Comparison of ENCODE assay signal across 8 mouse cellular contexts in genomic region chr7:127392251-127392824, GRCm38 (mm10). TPM values are rescaled to one million over a fixed set of nuclear protein-coding genes. Genes with fewer than 3 reads are reported as not detected.
DNase-seq lines count a peak whose midpoint lies in the region; ATAC-seq lines count a peak whose summit lies in the region.

No protein-coding gene starts in this region.

- H3K4me2 ChIP-seq in heart, embryonic 16.5 days (ENCODE audit: low read depth, low read length), result peak overlapping the region; percentile 72
- H3K4me2 ChIP-seq in intestine, embryonic 16.5 days (ENCODE audit: low read depth, low read length), result peak overlapping the region; percentile 79

- peak overlapping the region; percentile 71 for H3K4me3 ChIP-seq in heart, embryonic 16.5 days (ENCODE audit: low read length)
- peak overlapping the region; percentile 80 for H3K4me3 ChIP-seq in embryonic facial prominence, embryonic 10.5 days
- peak overlapping the region; percentile 75 for H3K4me3 ChIP-seq in intestine, embryonic 16.5 days (ENCODE audit: low read length)

- H3K9ac ChIP-seq in heart, embryonic 16.5 days (ENCODE audit: low read length), result peak overlapping the region; percentile 88
- peak overlapping the region; percentile 86 for H3K9ac ChIP-seq in intestine, embryonic 16.5 days (ENCODE audit: low read depth, low read length)

- H3K27ac ChIP-seq in heart, embryonic 16.5 days (ENCODE audit: low read length), result no peak overlapping the region
- no peak overlapping the region; the same call in 1 of the 2 replicates for H3K27ac ChIP-seq in embryonic facial prominence, embryonic 10.5 days (replicated peaks)
- no peak overlapping the region for H3K27ac ChIP-seq in intestine, embryonic 16.5 days (ENCODE audit: low read length)

- H3K27me3 ChIP-seq in heart, embryonic 16.5 days (ENCODE audit: control insufficient read depth, insufficient read depth, low read length), result no peaks in the 10 kb centered on the region
- H3K27me3 ChIP-seq in embryonic facial prominence, embryonic 10.5 days (replicated peaks; ENCODE audit: low read depth, poor library complexity, severe bottlenecking), result no peaks in the 10 kb centered on the region
- H3K27me3 ChIP-seq in intestine, embryonic 16.5 days (replicated peaks; ENCODE audit: control insufficient read depth, insufficient read depth, low read length), result no peaks in the 10 kb centered on the region

- DNase-seq in heart, adult 8-10 months (ENCODE audit: low spot score), result no peak
- no peak for DNase-seq in embryonic facial prominence, embryonic 10.5 days (ENCODE audit: low spot score)
- no peak for DNase-seq in urinary bladder, postnatal 14 days (ENCODE audit: low spot score)
- DNase-seq in ovary, postnatal 14 days (ENCODE audit: low spot score), result no peak
- no peak for DNase-seq in lung, postnatal 14 days

- no peaks in the 10 kb centered on the region for H3K9me3 ChIP-seq in heart, embryonic 16.5 days (replicated peaks; ENCODE audit: control insufficient read depth, low read length)
- H3K9me3 ChIP-seq in embryonic facial prominence, embryonic 10.5 days, result no peaks in the 10 kb centered on the region
- H3K9me3 ChIP-seq in intestine, embryonic 16.5 days (ENCODE audit: control insufficient read depth, low read length), result no peaks in the 10 kb centered on the region

- peaks cover 5% of the 10 kb centered on the region; the same call in 1 of the 2 replicates for H3K36me3 ChIP-seq in heart, embryonic 16.5 days (ENCODE audit: control insufficient read depth, insufficient read depth)
- H3K36me3 ChIP-seq in embryonic facial prominence, embryonic 10.5 days (replicated peaks), result peaks cover 21% of the 10 kb centered on the region
- peaks cover 11% of the 10 kb centered on the region for H3K36me3 ChIP-seq in intestine, embryonic 16.5 days (ENCODE audit: control insufficient read depth, insufficient read depth, low read length)

- peaks cover 11% of the 10 kb centered on the region for H3K4me1 ChIP-seq in heart, embryonic 16.5 days (ENCODE audit: control insufficient read depth, insufficient read depth, low read length)
- peaks cover 19% of the 10 kb centered on the region for H3K4me1 ChIP-seq in embryonic facial prominence, embryonic 10.5 days
- peaks cover 7% of the 10 kb centered on the region for H3K4me1 ChIP-seq in intestine, embryonic 16.5 days (ENCODE audit: control insufficient read depth, insufficient read depth, low read length)

- ATAC-seq in heart, embryonic 16.5 days (replicated peaks; ENCODE audit: extremely low read depth, insufficient read depth, low FRiP score), result no peak
- 0 out of 2 replicates have a peak, but pooled peaks have one; percentile 1 for ATAC-seq in intestine, embryonic 16.5 days
- ATAC-seq in monocyte, adult 5-6 weeks (replicated peaks; ENCODE audit: insufficient number of reproducible peaks, low FRiP score, low TSS enrichment, poor library complexity, severe bottlenecking), result peak; percentile 33; the same call in 1 of the 2 replicates

- 85% methylated on average over 8 of the region's 8 CpGs for WGBS in heart, embryonic 16.5 days
- WGBS in embryonic facial prominence, embryonic 10.5 days, result 84% methylated on average over 8 of the region's 8 CpGs
- 81% methylated on average over 8 of the region's 8 CpGs for WGBS in intestine, embryonic 16.5 days

RNA-seq across cellular contexts. Expression of gene E430018J23Rik, which starts 1.1 kb away (rescaled TPM):
- polyA plus RNA-seq in heart, embryonic 16.5 days (2015; fragmentation: Nextera tagmentation; extraction: Ambion mirVana), result 4.7 and 5.6 TPM in 2 replicates
- total RNA-seq in heart, adult 8-10 months (2022), result 1 to 10 TPM; 2.9 to 5.1 (median 3.9) TPM
- polyA plus RNA-seq in embryonic facial prominence, embryonic 10.5 days (2016; fragmentation: Nextera tagmentation; extraction: Ambion mirVana), result 4.6 and 5.5 TPM in 2 replicates
- polyA plus RNA-seq in intestine, embryonic 16.5 days (2015; fragmentation: Nextera tagmentation; extraction: Ambion mirVana), result 8.2 and 10.2 TPM in 2 replicates
- total RNA-seq in monocyte, adult 5-6 weeks (2017), result 2.1 to 2.3 TPM (median 2.2 TPM) in 3 replicates

RNA-seq across cellular contexts. Expression of gene 9130019O22Rik, which starts 5.4 kb away (rescaled TPM):
- polyA plus RNA-seq in heart, embryonic 16.5 days (2015; fragmentation: Nextera tagmentation; extraction: Ambion mirVana), result 4.5 and 4.9 TPM in 2 replicates
- total RNA-seq in heart, adult 8-10 months (2022), result 1 to 10 TPM; 1.8 to 2.5 (median 2.0) TPM
- 5.1 and 6.4 TPM in 2 replicates for polyA plus RNA-seq in embryonic facial prominence, embryonic 10.5 days (2016; fragmentation: Nextera tagmentation; extraction: Ambion mirVana)
- 6.9 and 7.2 TPM in 2 replicates for polyA plus RNA-seq in intestine, embryonic 16.5 days (2015; fragmentation: Nextera tagmentation; extraction: Ambion mirVana)
- total RNA-seq in monocyte, adult 5-6 weeks (2017), result 0.95 to 4.5 TPM (median 2.6 TPM) in 3 replicates

RNA-seq across cellular contexts. Expression of gene Zfp764, which starts 14.3 kb away (rescaled TPM):
- 6.5 and 6.6 TPM in 2 replicates for polyA plus RNA-seq in heart, embryonic 16.5 days (2015; fragmentation: Nextera tagmentation; extraction: Ambion mirVana)
- 1 to 10 TPM; 2.3 to 4.4 (median 3.2) TPM for total RNA-seq in heart, adult 8-10 months (2022)
- 6.1 and 7.1 TPM in 2 replicates for polyA plus RNA-seq in embryonic facial prominence, embryonic 10.5 days (2016; fragmentation: Nextera tagmentation; extraction: Ambion mirVana)
- polyA plus RNA-seq in intestine, embryonic 16.5 days (2015; fragmentation: Nextera tagmentation; extraction: Ambion mirVana), result 8.5 TPM in 2 replicates
- total RNA-seq in monocyte, adult 5-6 weeks (2017), result 7.7 to 12.5 TPM (median 10.0 TPM) in 3 replicates

RNA-seq across cellular contexts. Expression of gene Zfp747, which starts 16.5 kb away (rescaled TPM):
- 5.3 and 5.5 TPM in 2 replicates for polyA plus RNA-seq in heart, embryonic 16.5 days (2015; fragmentation: Nextera tagmentation; extraction: Ambion mirVana)
- 1 to 10 TPM; 3.2 to 4.3 (median 3.7) TPM for total RNA-seq in heart, adult 8-10 months (2022)
- polyA plus RNA-seq in embryonic facial prominence, embryonic 10.5 days (2016; fragmentation: Nextera tagmentation; extraction: Ambion mirVana), result 9.0 and 9.3 TPM in 2 replicates
- polyA plus RNA-seq in intestine, embryonic 16.5 days (2015; fragmentation: Nextera tagmentation; extraction: Ambion mirVana), result 11.7 and 13.6 TPM in 2 replicates
- 5.8 to 16.3 TPM (median 10.1 TPM) in 3 replicates for total RNA-seq in monocyte, adult 5-6 weeks (2017)

RNA-seq across cellular contexts. Expression of gene Zfp688, which starts 29.5 kb away (rescaled TPM):
- polyA plus RNA-seq in heart, embryonic 16.5 days (2015; fragmentation: Nextera tagmentation; extraction: Ambion mirVana), result 14.1 and 14.8 TPM in 2 replicates
- 1 to 10 TPM; 4.2 to 4.8 (median 4.3) TPM for total RNA-seq in heart, adult 8-10 months (2022)
- polyA plus RNA-seq in embryonic facial prominence, embryonic 10.5 days (2016; fragmentation: Nextera tagmentation; extraction: Ambion mirVana), result 29.0 and 32.5 TPM in 2 replicates
- 20.8 and 23.4 TPM in 2 replicates for polyA plus RNA-seq in intestine, embryonic 16.5 days (2015; fragmentation: Nextera tagmentation; extraction: Ambion mirVana)
- total RNA-seq in monocyte, adult 5-6 weeks (2017), result 12.4 to 15.5 TPM (median 13.3 TPM) in 3 replicates
